Mouse (Mus musculus): ENCODE data around the gene Fbxo41.

Fbxo41 gene

DNA sequence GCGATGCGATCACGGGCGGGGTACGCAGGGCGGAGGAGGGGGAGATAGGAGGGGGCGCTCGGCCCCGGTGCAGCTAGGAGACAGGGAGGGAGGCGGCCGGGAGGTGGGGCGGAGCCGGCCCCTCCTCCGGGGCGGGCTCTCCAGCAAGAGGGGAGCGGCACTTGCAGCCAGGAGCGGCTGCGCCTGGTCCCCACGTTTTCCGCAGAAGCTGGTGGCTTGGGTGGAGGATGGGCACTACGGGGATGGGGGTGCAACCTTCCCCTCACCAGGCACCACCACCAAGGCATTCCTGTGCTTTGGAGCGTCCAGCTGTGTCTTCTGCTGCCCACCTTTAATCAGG is at the start of gene Fbxo41:
Gene Fbxo41, minus strand, starts transcription at position 84 of the 340 bp plus-strand sequence.
- DNase-seq (ENCODE audit: low read depth, low spot score) = no peak

DNA sequence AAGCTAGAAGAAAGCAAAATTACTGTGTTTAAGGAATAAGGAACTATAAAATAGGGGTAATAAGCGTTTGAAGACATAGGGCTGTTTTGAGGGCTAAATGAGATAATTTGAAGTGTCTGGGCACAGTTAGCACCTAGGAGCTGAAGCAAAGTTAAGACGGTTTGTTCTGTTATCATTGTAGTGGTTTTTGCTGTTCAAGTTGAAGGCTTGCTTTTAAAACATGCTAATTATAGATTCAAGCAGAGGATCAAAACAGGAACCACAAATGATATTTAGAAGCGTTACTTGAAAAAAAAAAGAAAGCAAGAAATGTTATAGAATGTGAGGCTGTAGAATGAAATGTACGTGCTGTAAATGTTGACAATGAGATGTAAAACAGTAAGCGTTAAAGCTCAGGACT is 44.8 kb upstream of the Fbxo41 start:
- DNase-seq (ENCODE audit: low read depth, low spot score) = no peak

DNA sequence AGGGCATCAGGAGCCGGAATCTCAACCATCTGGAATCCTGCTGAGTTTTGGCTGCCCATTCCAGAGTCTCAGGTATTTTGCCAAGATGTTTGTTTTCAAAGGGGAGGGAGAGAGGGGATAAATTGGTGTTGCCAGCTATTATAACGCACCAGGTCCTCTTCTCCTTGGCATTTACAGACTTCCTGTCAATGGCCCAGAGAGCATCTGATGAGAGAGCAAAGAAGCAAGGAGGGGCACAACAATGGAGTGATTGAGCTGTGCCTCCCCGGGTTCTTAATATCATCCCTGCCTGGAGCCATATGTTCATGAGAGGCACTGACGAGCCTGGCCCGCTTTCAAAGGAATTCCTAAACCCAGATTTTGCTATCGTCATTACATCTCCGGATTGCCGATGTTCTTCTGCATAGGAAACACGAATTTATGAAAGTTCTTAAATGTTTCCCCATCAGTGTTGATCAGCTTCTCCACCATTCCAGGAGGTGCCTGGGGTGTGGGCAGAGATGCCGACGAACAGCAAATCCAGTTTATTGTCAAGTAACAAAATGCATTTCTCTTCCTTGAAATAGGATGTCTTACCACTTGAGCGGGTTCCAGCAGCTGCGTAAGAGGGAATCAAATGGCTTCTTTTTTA is 41.6 kb upstream of the Fbxo41 start:
- no peak for DNase-seq (ENCODE audit: low read depth, low spot score)

DNA sequence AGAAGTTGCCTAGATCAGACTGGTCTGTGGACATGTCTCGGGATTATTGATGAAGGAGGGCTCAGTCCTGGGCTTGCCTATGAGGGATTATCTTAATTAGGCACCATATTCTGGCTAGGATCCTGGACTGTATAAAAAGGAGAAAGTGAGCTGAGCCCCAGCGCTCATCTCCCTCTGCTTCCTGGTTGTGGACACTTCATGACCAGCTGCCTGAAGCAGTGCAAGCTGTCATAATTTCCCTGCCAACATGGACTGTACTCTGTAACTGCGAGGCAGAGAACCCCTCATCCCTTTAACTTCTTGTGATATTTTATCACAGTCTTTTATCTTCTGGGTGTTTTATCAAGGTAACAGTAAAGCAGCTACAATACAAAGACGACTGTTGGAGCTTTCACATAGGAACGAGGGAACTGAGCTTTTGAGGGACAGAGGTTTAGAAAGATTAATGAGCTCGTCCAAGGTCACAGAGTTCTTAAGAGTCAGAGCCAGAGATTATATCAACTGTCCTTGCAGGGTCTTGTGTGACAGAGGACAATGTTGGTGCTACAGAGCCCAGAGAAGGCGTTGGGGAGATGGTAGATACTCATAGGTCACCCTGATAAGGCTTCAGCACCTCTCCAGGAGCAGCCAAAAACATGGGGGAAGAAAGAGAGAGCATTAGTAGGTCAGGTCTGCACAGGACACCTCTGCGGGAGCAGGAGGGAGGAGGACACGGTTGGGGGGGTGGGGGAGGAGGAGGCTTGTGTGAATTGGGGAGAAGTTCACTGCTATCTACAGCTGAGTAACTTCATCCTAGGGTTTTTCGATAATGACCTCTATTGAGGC is 40.8 kb upstream of the Fbxo41 start:
- no peak for DNase-seq (ENCODE audit: low read depth, low spot score)

DNA sequence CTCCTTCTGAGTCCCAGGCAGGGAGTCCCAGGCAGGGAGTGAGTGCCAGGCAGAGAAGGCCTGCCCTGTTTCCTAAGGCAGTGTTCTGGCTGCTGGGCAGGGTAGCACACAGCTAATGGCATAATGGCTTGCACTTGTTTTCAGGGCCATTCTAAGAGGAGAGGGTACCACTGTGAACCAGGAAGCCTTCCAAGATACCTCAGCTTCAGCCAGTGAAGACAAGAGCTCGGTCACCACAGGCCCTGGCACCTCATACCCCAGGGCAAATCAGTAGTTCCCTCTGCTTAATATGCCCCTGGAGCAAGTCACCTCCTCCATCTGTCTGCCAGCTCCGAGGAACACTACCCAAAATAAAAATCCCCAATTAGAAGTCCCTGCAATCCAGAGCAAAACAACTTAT is 20.0 kb upstream of the Fbxo41 start:
- no peak for DNase-seq (ENCODE audit: low read depth, low spot score)

DNA sequence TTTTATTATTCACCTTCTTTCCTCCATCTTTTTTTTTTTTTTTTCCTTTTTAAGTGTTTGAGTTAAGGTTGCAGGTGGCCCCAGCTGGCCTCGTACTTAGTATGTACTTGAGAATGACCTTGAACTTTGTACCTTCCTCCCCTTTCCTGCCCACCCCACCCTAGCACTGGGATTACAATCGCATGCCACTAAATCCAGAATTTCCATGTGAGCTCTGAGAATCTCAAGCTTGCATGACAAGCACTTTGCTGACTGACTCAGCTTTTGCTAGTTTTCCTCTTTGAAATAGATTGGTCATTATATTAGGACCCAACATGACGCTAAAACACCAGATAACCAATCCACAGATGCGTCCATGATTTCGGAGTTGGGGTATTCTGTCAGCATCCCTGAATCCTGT is 19.2 kb upstream of the Fbxo41 start:
- DNase-seq (ENCODE audit: low read depth, low spot score) = no peak

DNA sequence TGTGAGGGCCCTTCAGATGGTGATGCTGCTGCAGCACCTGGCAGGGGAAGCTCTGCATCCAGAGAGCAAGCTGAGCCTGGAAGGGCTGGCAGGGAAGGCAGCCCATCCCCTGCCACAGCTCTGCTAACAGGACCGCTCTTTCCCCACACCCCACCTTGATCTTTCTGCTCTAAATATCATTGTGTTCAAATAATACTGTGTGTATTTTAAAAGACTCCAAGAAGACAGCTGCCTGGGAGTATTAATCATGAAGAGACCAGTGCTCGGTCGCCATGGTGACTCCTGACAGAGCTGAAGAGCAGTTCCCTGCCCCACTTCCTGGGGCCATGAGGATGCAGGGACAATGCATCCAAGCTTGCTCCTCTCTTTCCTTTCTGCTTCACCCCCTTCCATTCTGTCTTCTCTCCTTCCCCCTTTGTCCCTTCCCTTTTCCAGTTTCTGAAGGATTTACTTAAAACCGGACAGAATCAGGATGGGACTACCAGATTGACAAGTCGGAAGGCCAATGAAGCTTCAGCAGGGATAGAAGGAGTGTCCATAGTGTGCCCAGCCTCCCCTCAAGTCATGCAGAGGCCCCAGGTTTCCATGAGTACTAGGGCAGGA is 15.4 kb upstream of the Fbxo41 start:
- DNase-seq (ENCODE audit: low read depth, low spot score) = no peak

DNA sequence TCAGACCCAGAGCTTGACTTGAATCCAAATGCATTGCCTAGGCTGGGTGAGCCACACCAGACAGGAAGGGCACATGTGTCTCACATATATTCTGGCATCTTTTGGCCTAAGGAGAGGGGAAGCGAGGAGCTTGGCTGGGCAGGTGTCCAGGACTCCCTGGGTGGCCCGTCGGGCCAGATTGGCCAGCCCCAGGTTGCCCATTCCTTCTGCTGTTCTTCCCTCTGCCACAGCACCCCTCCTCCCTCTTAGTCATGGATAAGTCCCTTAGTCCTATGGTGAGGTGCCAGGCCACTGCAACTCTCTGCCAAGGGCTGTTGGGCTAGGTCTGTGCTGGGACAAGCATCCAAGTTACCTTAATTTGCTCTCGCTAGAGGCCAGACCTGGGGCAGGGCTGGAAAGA is 13.1 kb upstream of the Fbxo41 start:
- no peak for DNase-seq (ENCODE audit: low read depth, low spot score)

DNA sequence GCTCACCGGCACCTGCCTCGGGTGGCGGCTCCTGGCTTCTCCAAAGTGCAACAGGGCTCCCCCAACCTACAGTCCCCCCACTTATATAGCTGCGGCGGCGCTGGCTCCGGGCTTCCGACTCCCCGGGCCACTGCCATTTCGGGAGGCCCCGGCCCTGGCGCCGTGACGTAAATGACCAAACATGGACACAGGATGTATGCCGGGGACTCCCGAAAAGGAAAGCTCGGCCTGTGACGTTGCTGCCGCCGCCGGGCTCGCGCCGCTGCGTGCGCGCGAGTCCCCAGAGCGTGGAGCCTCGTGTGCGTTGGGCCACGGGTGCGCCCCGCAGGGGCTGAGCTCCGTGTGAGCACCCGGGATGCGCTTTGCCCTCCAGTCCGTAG is 10.7 kb upstream of the Fbxo41 start, which contains the start of gene Egr4:
Gene Egr4, minus strand, starts transcription at position 59 of the 380 bp plus-strand sequence.
- peak; percentile 77 for DNase-seq (ENCODE audit: low read depth, low spot score)

DNA sequence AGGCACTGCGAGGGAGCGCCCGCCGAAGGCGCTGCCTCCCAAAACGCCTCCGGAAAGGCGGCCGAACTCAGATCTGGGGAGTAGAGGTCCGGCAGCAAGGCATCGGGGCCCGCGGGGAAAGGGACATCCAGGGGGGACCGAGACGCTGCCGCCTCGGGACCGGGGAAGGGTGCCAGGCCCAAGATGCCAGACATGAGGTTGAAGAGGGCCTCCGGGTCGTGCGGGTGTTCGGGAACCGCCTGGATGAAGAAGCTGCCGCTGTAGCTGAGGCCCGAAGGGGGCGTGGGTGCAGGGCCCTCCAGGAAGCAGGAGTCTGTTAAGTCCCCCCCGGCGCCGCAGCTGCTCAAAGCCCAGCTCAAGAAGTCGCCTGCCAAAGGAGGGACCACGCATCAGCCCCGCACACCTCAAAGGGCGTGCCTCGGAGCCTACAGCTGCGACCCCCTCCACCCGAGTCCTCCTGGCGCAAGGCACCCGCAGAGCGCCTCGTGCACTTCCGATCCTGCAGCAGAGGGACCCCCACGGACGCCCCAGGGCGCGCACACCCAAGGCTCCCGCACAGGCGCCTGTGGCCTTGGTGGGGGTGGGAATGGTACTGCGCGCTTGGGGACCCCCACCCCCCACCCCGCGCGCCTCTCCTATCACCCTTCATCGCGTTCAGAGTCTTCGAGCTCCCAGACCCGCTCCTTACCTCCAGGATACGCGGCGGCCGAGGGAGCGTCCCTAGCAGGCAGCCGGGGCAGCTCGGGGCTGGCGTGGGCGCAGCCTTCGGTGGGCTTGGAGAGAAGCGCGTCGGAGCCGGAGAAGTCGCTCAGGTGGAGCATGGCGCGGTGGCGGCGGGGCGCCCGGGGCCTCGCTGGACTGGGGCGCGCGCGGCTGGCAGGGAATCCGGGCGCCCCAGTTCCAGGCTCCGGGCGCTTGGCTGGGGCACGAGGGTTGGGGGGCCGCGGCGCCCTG is 10.1 kb upstream of the Fbxo41 start:
- peak; percentile 13 for DNase-seq (ENCODE audit: low read depth, low spot score)

DNA sequence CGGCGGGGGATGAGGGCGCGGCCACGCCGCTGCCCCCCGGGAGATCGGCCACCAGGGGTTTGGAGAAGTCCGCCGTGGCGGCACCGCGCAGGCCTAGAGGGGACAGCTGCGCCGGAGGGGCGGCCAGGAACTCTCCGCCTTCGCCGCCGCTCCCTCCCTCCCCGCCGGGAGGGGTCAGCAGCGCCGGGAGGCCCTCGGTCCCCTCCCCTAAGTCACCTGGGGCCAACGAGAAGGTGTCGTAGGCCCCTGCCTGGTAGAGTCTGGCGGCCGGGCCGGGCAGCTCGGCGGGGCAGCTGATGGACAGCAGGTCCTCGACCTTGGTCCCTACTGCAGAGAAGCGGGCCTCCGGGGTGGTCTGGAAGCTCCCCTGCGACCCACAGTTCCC is 9.3 kb upstream of the Fbxo41 start:
- peak; percentile 2 for DNase-seq (ENCODE audit: low read depth, low spot score)

DNA sequence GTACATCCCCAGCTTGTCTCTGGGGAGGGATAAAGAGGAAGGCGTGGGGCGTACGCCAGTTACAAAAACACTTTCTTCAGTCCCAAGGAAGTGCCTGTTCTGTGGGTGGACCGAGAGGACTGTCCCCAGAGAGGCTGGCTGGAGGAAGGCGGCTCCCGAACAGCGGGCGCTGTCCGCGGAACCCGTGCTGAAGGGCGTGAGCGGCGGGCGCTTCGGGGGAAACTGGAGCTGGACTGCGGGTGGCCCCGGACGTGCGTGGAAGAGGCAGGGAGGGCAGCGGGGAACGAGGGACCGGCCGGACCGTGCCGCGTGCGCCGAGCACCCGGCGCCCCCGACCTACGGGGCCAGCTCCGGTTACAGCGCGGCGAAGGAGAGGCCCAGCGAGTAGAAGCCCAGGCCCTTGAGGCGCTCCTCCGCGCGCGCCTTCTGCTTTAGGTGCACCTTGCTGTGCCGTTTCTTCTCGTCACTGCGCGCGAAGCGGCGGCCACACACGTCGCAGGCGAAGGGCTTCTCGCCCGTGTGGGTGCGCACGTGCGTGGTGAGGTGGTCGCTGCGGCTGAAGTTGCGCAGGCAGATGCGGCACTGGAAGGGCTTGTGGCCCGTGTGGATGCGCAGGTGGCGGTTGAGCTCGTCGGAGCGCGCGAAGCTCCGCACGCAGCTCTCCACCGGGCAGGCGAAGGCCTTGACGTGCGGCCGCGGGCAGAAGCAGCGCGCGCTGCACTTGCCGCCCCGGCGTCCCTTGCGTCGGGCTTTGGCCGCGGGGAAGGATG is 8.7 kb upstream of the Fbxo41 start:
- DNase-seq (ENCODE audit: low read depth, low spot score) = peak; percentile 11

DNA sequence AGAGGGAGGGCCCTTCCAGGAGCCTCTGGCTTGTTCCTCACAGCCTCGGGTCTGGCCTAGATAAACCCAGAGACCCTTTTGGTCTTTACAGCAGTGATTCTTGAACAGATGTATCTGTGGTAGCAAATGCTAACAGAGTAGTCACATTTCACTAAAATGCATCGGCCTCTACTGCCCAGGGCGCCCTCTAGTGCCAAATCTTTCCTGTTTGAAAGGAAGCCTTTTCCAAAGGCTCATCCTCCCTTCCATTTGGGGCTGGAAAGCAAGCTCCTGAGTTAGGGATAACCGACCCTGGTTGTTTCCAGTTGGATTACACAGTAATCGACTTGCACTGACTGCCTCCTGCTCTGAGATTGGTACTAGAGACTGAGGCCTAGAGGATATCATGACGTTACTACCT is 7.7 kb upstream of the Fbxo41 start:
- DNase-seq (ENCODE audit: low read depth, low spot score) = peak; percentile 29

DNA sequence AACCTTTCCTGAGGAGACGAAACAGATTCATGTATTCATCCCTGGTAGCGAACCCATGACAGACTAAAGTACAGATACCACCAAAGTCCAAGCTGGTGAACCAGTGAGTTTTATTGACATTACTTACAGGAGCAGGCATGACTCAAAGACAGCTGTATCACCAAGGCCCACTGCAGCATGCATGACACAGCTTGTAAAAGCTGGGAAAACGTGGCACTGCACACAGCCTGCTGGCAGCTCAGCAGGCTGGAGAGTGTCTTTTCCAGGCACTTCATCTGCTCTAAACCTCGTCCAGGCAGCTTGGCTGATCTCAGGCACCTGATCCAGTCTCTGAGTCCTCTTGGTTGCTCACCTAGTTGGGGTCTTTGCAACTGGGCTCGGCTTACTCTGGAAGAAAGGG is 5.8 kb upstream of the Fbxo41 start:
- DNase-seq (ENCODE audit: low read depth, low spot score) = no peak

DNA sequence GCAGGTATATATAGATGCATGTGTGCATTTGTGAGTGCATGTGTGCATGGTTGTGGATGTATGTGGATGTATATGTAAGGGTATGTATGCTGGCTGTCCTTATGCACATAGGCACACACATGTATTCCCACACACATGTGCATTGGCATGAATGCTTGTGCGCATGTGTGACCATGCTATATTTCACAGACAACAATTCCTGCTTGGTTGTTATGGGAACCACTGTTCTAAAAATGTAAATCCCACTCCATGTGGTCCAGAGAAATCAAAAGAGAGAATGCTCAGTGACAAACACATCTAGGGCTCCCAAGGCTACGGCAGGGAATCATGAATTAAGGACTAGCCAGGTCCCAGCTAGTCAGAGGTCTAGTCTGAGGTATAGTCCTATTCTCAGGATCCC is 2.1 kb upstream of the Fbxo41 start:
- no peak for DNase-seq (ENCODE audit: low read depth, low spot score)

DNA sequence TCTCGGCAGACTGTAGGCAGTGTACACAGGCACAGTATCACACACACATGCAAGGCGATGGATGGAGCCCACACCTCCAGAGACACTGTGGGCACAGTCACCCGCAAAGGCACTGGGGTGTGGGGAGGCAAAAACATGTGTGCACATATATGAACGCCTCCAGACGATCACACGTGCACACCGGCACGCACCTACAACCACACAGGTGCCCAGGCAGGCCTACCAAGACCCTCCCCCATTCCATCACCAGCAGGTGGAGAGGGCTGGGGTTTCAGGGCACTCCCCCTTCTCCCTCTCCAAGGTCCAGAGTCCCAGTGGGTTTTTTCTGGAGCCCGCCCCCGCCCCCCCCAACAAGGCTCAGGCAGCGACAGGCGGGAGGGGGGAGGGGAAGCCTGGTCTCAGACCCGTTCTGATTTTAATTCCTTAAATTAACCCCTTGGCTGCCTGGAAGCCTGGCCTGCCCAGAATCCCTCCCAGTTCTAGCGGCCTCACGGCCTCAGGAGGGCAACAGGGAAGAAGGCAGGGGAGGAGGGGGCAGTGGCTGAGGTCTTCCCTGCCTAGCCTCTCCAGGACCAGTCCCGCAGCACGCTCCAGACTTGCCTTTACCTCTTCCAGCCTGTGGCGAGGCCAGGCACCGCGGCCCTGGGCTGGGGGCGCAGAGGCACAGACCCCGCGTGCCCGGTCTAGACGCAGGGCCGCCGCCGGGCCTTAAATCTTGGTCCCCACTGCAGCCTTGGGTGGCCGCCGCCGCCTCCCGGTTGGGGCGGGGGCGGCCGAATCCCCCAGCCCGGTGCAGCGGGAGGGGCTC is 487 bp downstream of the Fbxo41 start:
- DNase-seq (ENCODE audit: low read depth, low spot score) = no peak

DNA sequence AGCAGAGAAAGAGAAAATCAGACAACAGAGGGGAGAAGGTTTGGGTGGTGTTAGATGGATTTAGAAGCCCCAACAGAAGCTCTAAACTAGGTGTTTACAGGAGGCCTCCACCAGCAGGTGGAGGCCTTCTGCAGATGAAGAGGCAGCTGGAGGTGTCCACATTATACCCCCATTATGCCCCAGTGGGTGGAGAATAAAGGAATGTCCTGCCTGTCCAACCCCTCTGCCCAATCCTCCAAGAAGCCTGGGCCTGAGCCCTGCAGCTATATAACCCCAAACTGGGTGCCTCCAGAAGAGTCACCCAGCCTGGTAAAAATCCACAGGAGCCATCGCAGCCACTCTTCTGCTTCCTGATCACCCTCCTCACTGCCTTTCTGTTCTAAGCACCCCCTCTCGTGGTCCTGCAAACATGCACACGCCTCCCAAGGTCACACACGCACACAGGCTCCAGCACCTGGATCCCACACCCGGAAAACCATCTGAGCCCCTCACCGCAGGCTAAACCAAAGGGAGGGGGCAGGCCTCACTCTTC is 1.2 kb downstream of the Fbxo41 start:
- DNase-seq (ENCODE audit: low read depth, low spot score) = no peak

DNA sequence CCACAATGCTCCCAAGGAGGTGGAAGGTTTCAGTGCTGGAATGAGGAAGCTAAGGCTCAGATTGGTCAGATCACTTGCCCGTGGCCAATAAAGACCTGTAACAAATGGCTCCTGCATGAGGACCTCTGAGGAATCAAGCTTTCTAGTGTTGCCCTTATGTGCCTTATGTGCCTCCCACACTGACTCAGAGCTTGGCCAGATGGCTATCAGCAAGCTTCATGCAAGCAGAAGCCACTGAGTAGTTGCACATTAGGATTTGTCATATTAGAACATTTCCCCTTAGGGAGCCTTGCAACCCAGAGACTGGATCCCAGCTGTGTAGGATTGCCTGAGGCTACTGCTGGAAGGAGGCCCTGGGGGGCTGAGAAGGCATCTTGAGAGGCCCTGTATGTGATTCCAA is 2.4 kb downstream of the Fbxo41 start:
- DNase-seq (ENCODE audit: low read depth, low spot score) = no peak

DNA sequence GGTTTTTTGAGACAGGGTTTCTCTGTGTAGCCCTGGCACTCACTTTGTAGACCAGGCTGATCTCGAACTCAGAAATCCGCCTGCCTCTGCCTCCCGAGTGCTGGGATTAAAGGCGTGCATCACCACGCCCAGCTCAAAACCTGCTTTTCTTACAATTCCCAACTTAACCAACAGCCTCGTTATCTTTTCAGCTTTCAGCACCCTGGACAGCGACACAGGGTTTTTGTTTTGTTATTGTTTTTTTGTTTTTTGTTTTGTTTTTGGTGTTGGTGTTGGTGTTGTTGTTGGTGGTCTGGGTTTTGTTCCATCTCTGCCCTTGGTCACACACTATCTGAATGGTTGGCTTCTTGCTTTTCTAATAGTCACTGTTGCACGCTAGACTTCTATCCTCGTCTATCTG is 4.6 kb downstream of the Fbxo41 start:
- no peak for DNase-seq (ENCODE audit: low read depth, low spot score)

DNA sequence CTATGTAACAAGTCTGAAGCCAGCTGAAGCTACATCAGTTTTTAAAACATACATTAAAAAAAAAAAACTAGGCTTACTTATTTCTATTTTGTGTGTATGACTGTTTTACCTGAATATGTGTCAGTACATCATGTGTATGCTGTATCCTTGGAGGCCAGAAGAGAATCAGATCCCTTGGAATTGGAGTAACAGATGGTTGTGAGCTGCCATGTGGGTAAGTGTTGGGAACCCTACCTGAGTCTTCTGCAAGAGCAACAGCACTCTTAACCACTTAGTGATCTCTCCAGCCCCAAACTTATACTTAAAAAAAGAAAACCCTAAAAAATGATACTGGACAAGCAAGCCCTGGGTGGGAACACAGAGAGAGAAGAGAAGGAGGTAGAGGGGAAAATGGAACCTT is 5.8 kb downstream of the Fbxo41 start:
- DNase-seq (ENCODE audit: low read depth, low spot score) = no peak
